Mouse (Mus musculus) heart, embryonic 14.5 days (tissue): ENCODE measurements around the gene Oas3. TPM values are rescaled to one million over a fixed set of nuclear protein-coding genes. Genes with fewer than 3 reads are reported as not detected.

ENCODE experiments used
- ATAC-seq: fragments of 200-750 bp; cut with Nextera tagmentation; 2 replicates; pipeline ENCODE4 v1.8.0; 2017; ENCODE audit warnings: low read depth, moderate TSS enrichment; ENCODE audit not compliant: insufficient number of reproducible peaks, insufficient read depth, low FRiP score
- H3K27ac ChIP-seq, 2 experiments: fragments of 200-500 bp in 1 of 2; fragments of 300-500 bp in 1 of 2; sonication (generic) in 1 of 2; replicated peaks in 1 of 2; 2 replicates each; pipeline ENCODE4 v1.5.1; 2012 to 2014; ENCODE audit warnings: low read depth in 2 of 2, low read length in 2 of 2, control low read depth in 1 of 2, mild to moderate bottlenecking in 1 of 2, mixed read lengths in 1 of 2; ENCODE audit not compliant: control insufficient read depth in 1 of 2, insufficient read depth in 1 of 2
- H3K27me3 ChIP-seq: fragments of 300-500 bp; sonication (generic); 2 replicates; pipeline ENCODE4 v1.6.1; 2014; ENCODE audit warnings: mild to moderate bottlenecking, low read length, control low read depth; ENCODE audit not compliant: control insufficient read depth, insufficient read depth
- H3K36me3 ChIP-seq: fragments of 300-500 bp; sonication (generic); 2 replicates; pipeline ENCODE4 v1.6.1; 2014; ENCODE audit warnings: mild to moderate bottlenecking, control low read depth, low read length, mixed read lengths; ENCODE audit not compliant: control insufficient read depth, insufficient read depth
- H3K4me1 ChIP-seq, 2 experiments: fragments of 200-500 bp in 1 of 2; fragments of 300-500 bp in 1 of 2; sonication (generic) in 1 of 2; 2 replicates each; pipeline ENCODE4 v1.6.1; 2012 to 2014; ENCODE audit warnings: low read length in 2 of 2, control low read depth in 1 of 2, mixed read lengths in 1 of 2; ENCODE audit not compliant: control insufficient read depth in 2 of 2, insufficient read depth in 2 of 2
- H3K4me2 ChIP-seq: fragments of 300-500 bp; sonication (generic); 2 replicates; pipeline ENCODE4 v1.6.1; 2014; ENCODE audit warnings: mild to moderate bottlenecking, low read length
- H3K4me3 ChIP-seq, 2 experiments: fragments of 200-500 bp in 1 of 2; fragments of 300-500 bp in 1 of 2; sonication (generic) in 1 of 2; 2 replicates each; pipeline ENCODE4 v1.5.1; 2012 to 2014; ENCODE audit warnings: low read length in 2 of 2, mild to moderate bottlenecking in 2 of 2, control low read depth in 1 of 2, low read depth in 1 of 2, moderate library complexity in 1 of 2; ENCODE audit not compliant: control insufficient read depth in 1 of 2, insufficient read depth in 1 of 2
- H3K9ac ChIP-seq: fragments of 300-500 bp; sonication (generic); 2 replicates; pipeline ENCODE4 v1.6.1; 2014; ENCODE audit warnings: mild to moderate bottlenecking, low read length
- H3K9me3 ChIP-seq: fragments of 300-500 bp; sonication (generic); 2 replicates; pipeline ENCODE4 v1.6.1; 2016; ENCODE audit warnings: low read length, control low read depth; ENCODE audit not compliant: control insufficient read depth
- WGBS: fragments of 180-500 bp; shearing (Covaris S2); extraction: QIAGEN DNeasy Blood & Tissue Kit; methylation state at CpG from one replicate; pipeline ENCODE4 v1.1.7; 2014; 5-methylcytosine and 5-hydroxymethylcytosine counted together
- polyA plus RNA-seq: library from polyadenylated mRNA; unstranded; fragments of >200 nt; fragmentation: Nextera tagmentation; extraction: Ambion mirVana; gene quantifications from 2 replicates; pipeline ENCODE4 v1.2.1, GENCODE M21; 2014

Gene Oas3
- polyA plus RNA-seq, 1 experiment from 2014 or later, result 0.27 TPM

- peak overlapping the region; percentile 6; the same call in 1 of the 2 replicates for H3K4me2 ChIP-seq
- no peak overlapping the region for H3K9ac ChIP-seq
- H3K27ac ChIP-seq, result peak overlapping the region; percentile 56 to 63
- H3K4me1 ChIP-seq, result peaks cover 27 to 29% of the 10 kb centered on the region in 2 experiments
- H3K4me3 ChIP-seq, result no peak overlapping the region
- no peak for ATAC-seq
- no peaks in the 10 kb centered on the region for H3K27me3 ChIP-seq
- 3% methylated on average over 3 of the region's 3 CpGs for WGBS
- no peaks in the 10 kb centered on the region for H3K36me3 ChIP-seq
- H3K9me3 ChIP-seq, result no peaks in the 10 kb centered on the region
These were observed 2.5 kb upstream of the Oas3 start for GRCm38 (mm10) chr5:120779922-120780321.

- no peak for ATAC-seq
- Histone ChIP-seq H3K4me3 (no peak overlapping the region), H3K4me1 (peaks cover 29 to 31% of the 10 kb centered on the region in 2 experiments), H3K4me2 (no peak overlapping the region), H3K27ac (no peak overlapping the region), H3K27me3 (no peaks in the 10 kb centered on the region), H3K36me3 (no peaks in the 10 kb centered on the region), H3K9ac (no peak overlapping the region), H3K9me3 (no peaks in the 10 kb centered on the region)
- WGBS, result 52% methylated on average over 2 of the region's 2 CpGs
These were observed 1.5 kb upstream of the Oas3 start for GRCm38 (mm10) chr5:120778941-120779340.

GRCm38 (mm10) chr5:120776801-120777200 is 660 bp downstream of the Oas3 start:
- peaks cover 29 to 31% of the 10 kb centered on the region in 2 experiments for H3K4me1 ChIP-seq
- no peaks in the 10 kb centered on the region for H3K9me3 ChIP-seq
- H3K27me3 ChIP-seq, result no peaks in the 10 kb centered on the region
- no peak overlapping the region for H3K4me2 ChIP-seq
- H3K27ac ChIP-seq, result no peak overlapping the region
- no peak overlapping the region for H3K4me3 ChIP-seq
- WGBS, result 80% methylated on average over 5 of the region's 5 CpGs
- no peak overlapping the region for H3K9ac ChIP-seq
- H3K36me3 ChIP-seq, result no peaks in the 10 kb centered on the region
- ATAC-seq, result no peak

DNA sequence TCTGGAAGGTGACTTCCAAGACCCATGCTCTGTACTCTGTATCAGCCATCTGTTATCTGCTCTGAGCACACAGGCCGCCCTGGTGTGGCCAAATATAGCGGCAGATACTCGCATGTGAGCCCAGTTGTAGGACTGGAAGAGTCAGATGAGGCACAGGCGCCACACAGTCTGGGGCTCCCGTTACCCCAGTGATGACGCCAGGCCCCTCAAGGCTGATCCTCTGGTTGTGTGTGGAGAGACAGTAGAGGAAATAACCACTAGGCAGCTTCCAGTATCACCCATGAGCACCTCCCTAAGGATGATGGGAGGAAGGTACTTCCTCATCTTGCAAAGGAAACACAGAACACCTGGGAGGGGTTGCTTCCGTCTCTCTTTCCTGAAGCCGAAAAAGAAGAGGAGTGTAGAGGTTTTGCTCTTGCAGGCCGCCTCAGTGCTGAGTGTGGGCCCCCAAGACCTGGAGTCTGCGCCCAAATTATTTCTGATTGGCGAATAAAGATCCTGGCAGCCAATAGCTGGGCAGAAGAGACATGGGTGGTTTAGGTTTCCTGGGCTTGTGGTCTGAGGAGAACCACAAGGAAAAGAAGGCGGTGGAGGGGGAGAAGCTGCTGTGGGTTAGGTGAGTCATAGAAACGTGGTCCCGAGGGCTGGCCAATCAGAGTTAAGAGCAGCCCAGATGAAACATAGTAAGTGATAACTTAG is 2.0 kb downstream of the Oas3 start:
- 50% methylated on average over 14 of the region's 14 CpGs for WGBS
- Histone ChIP-seq H3K27me3 (no peaks in the 10 kb centered on the region), H3K9ac (no peak overlapping the region), H3K4me1 (peaks cover 26 to 27% of the 10 kb centered on the region in 2 experiments), H3K9me3 (no peaks in the 10 kb centered on the region), H3K36me3 (no peaks in the 10 kb centered on the region), H3K4me3 (no peak overlapping the region), H3K4me2 (no peak overlapping the region), H3K27ac (0 out of 4 replicates have a peak overlapping the region, but pooled peaks have one; percentile 5 to 55)
- ATAC-seq, result no peak

DNA sequence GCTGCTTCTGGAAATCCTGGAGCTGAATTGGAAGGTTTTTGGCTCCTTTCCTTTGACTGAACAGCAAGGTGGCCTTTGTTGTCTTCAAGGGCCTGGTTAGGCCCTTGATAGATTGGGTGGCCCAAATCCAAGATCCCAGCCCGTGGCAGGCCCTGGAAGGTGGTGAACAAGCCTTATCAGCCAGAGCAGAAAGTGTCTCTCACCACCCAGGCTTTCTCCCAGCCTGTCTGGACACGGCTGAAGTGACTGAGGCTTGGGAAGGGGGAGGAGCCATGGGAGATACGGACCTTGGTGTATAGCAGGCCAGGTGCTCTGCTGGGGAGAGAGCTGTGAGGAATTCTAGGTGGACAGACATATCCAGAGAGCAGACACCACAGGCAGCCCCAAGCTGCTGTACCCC is 8.1 kb downstream of the Oas3 start:
- Histone ChIP-seq H3K27me3 (no peaks in the 10 kb centered on the region), H3K9ac (no peak overlapping the region), H3K4me1 (no peaks in the 10 kb centered on the region; a peak in 1 of 4 replicates), H3K9me3 (peaks cover 4% of the 10 kb centered on the region; the same call in 1 of the 2 replicates), H3K4me3 (no peak overlapping the region), H3K36me3 (no peaks in the 10 kb centered on the region), H3K27ac (no peak overlapping the region), H3K4me2 (no peak overlapping the region)
- WGBS, result 29% methylated on average over 3 of the region's 3 CpGs
- ATAC-seq, result no peak; the same call in 1 of the 2 replicates

GRCm38 (mm10) chr5:120765010-120765409 is 12.5 kb downstream of the Oas3 start:
- no peaks in the 10 kb centered on the region; the same call in 1 of the 2 replicates for H3K27me3 ChIP-seq
- no peak overlapping the region for H3K4me2 ChIP-seq
- no peak for ATAC-seq
- H3K27ac ChIP-seq, result no peak overlapping the region
- no peak overlapping the region for H3K4me3 ChIP-seq
- no peaks in the 10 kb centered on the region for H3K36me3 ChIP-seq
- peaks cover 4% of the 10 kb centered on the region; the same call in 1 of the 2 replicates for H3K9me3 ChIP-seq
- H3K4me1 ChIP-seq, result peaks cover 0 to 4% of the 10 kb centered on the region in 2 experiments; a peak in 2 of 4 replicates
- no peak overlapping the region for H3K9ac ChIP-seq
- WGBS, result 62% methylated on average over 8 of the region's 8 CpGs

DNA sequence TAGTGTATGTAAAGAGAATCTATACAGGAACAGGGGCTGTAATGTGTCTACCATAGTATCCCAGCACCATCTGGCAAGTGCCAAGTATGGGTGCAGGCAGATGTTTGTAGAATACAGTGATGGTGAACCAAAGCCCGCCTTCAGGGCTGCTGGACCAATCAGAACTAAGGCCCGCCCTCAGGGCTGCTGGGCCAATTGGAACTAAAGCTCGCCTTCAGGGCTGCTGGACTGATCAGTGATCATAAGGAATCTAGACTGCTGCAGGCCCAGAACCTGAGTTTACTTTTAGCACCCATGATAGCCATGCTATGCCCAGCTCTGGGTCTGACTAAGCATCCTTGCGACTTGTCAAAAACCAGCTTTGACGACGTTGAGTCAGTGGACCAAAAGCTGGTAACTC is 15.6 kb downstream of the Oas3 start:
- H3K27ac ChIP-seq, result peak overlapping the region in 1 of 2 experiments; percentile 45; a peak in 2 of 4 replicates
- H3K36me3 ChIP-seq, result no peaks in the 10 kb centered on the region
- 18% methylated on average over 6 of the region's 6 CpGs for WGBS
- no peak overlapping the region for H3K4me3 ChIP-seq
- peaks cover 0 to 4% of the 10 kb centered on the region in 2 experiments; a peak in 2 of 4 replicates for H3K4me1 ChIP-seq
- ATAC-seq, result peak; percentile 50; the same call in 1 of the 2 replicates
- no peak overlapping the region for H3K4me2 ChIP-seq
- H3K9me3 ChIP-seq, result no peaks in the 10 kb centered on the region
- peaks cover 4% of the 10 kb centered on the region; the same call in 1 of the 2 replicates for H3K27me3 ChIP-seq
- H3K9ac ChIP-seq, result no peak overlapping the region
